Mouse (Mus musculus): ENCODE results near the gene St7l. TPM values are rescaled to one million over a fixed set of nuclear protein-coding genes. Genes with fewer than 3 reads are reported as not detected.

The St7l gene
- polyA plus RNA-seq, 1 experiment: 13.7 TPM

DNA sequence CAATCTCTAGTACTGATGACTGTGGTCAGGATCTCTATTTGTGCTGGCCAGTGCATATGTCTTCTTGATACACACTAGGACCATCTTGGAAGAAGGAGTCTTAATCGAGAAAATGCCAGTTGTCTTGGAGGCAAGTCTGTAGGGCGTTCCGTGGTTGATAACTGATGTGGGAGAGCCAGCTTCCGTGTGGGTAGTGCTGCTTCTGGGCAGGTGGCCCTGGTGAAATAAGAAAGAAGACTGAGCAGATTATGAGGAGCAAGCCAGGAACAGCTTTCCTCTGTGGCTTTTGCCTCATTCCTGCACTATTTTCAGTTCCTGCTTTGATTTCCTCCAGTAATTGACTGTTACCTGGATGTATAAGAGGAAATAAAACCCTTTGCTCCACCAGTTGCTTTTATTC, 41.6 kb downstream of the St7l start:
- H3K4me1 ChIP-seq (ENCODE audit: control insufficient read depth, insufficient read depth, low read length): no peaks in the 10 kb centered on the region
- TF ChIP-seq CTCF (IDR thresholded peaks at IDR 0.05; ENCODE audit: borderline replicate concordance, insufficient read depth, low read depth, low read length): no peak
- no peak for TF ChIP-seq POLR2A (IDR thresholded peaks at IDR 0.05; ENCODE audit: borderline replicate concordance, insufficient read depth, low read length)
- no peaks in the 10 kb centered on the region for H3K27me3 ChIP-seq (ENCODE audit: control insufficient read depth, insufficient read depth, low read length)
- DNase-seq: no peak
- H3K27ac ChIP-seq (ENCODE audit: insufficient read depth, low read length): no peak overlapping the region
- no peak overlapping the region for H3K4me3 ChIP-seq (replicated peaks; ENCODE audit: insufficient read depth, low read depth, low read length)
- 80% methylated on average over 4 of the region's 4 CpGs for WGBS

- no peak overlapping the region for H3K27ac ChIP-seq (ENCODE audit: insufficient read depth, low read length)
- DNase-seq: peak in 1 of 2 experiments; percentile 3
- no peak overlapping the region for H3K4me3 ChIP-seq (replicated peaks; ENCODE audit: insufficient read depth, low read depth, low read length)
- no peak for TF ChIP-seq POLR2A (IDR thresholded peaks at IDR 0.05; ENCODE audit: borderline replicate concordance, insufficient read depth, low read length)
- no peak for TF ChIP-seq CTCF (IDR thresholded peaks at IDR 0.05; ENCODE audit: borderline replicate concordance, insufficient read depth, low read depth, low read length)
- no peaks in the 10 kb centered on the region for H3K4me1 ChIP-seq (ENCODE audit: control insufficient read depth, insufficient read depth, low read length)
- WGBS: 31% methylated on average over 3 of the region's 3 CpGs
- no peaks in the 10 kb centered on the region for H3K27me3 ChIP-seq (ENCODE audit: control insufficient read depth, insufficient read depth, low read length)
Measured at GRCm38 (mm10) chr3:104906007-104906406, 42.2 kb downstream of the St7l start.

GRCm38 (mm10) chr3:104909195-104909594, 45.4 kb downstream of the St7l start:
- TF ChIP-seq POLR2A (IDR thresholded peaks at IDR 0.05; ENCODE audit: borderline replicate concordance, insufficient read depth, low read length) (no peak), CTCF (IDR thresholded peaks at IDR 0.05; ENCODE audit: borderline replicate concordance, insufficient read depth, low read depth, low read length) (no peak)
- Histone ChIP-seq H3K27ac (ENCODE audit: insufficient read depth, low read length) (no peak overlapping the region), H3K4me3 (replicated peaks; ENCODE audit: insufficient read depth, low read depth, low read length) (no peak overlapping the region), H3K4me1 (ENCODE audit: control insufficient read depth, insufficient read depth, low read length) (no peaks in the 10 kb centered on the region), H3K27me3 (ENCODE audit: control insufficient read depth, insufficient read depth, low read length) (no peaks in the 10 kb centered on the region)
- WGBS: 54% methylated on average over 6 of the region's 6 CpGs
- DNase-seq: no peak

DNA sequence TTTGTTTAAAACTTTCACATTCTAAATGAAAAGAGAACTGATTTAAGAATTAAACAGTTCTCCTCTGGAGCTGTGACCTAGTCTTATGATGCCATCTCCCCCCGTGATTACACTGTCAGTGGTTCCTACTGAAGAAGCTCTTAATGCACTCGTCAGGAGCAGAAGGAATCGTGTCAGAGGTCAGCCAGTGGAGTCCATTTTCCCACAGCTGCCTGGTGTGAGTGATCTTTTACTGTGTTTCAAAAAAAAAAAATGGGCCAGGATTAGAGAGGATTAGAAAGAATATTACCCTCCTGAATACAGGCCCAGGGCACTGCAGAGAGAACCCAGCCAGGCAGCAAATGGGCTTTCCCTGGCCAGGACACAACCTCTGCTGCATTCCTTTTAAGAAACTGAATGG, 51.2 kb downstream of the St7l start:
- Histone ChIP-seq H3K4me3 (replicated peaks; ENCODE audit: insufficient read depth, low read depth, low read length) (no peak overlapping the region), H3K27ac (ENCODE audit: insufficient read depth, low read length) (no peak overlapping the region), H3K4me1 (ENCODE audit: control insufficient read depth, insufficient read depth, low read length) (no peaks in the 10 kb centered on the region), H3K27me3 (ENCODE audit: control insufficient read depth, insufficient read depth, low read length) (no peaks in the 10 kb centered on the region)
- WGBS: 42% methylated on average over 3 of the region's 3 CpGs
- no peak for TF ChIP-seq CTCF (IDR thresholded peaks at IDR 0.05; ENCODE audit: borderline replicate concordance, insufficient read depth, low read depth, low read length)
- TF ChIP-seq POLR2A (IDR thresholded peaks at IDR 0.05; ENCODE audit: borderline replicate concordance, insufficient read depth, low read length): no peak
- no peak for DNase-seq

GRCm38 (mm10) chr3:104929385-104929784, 65.6 kb downstream of the St7l start:
- Histone ChIP-seq H3K4me3 (replicated peaks; ENCODE audit: insufficient read depth, low read depth, low read length) (no peak overlapping the region), H3K4me1 (ENCODE audit: control insufficient read depth, insufficient read depth, low read length) (no peaks in the 10 kb centered on the region), H3K27ac (ENCODE audit: insufficient read depth, low read length) (no peak overlapping the region), H3K27me3 (ENCODE audit: control insufficient read depth, insufficient read depth, low read length) (no peaks in the 10 kb centered on the region)
- no peak for DNase-seq
- TF ChIP-seq POLR2A (IDR thresholded peaks at IDR 0.05; ENCODE audit: borderline replicate concordance, insufficient read depth, low read length) (no peak), CTCF (IDR thresholded peaks at IDR 0.05; ENCODE audit: borderline replicate concordance, insufficient read depth, low read depth, low read length) (no peak)
- 92% methylated on average over 6 of the region's 6 CpGs for WGBS

DNA sequence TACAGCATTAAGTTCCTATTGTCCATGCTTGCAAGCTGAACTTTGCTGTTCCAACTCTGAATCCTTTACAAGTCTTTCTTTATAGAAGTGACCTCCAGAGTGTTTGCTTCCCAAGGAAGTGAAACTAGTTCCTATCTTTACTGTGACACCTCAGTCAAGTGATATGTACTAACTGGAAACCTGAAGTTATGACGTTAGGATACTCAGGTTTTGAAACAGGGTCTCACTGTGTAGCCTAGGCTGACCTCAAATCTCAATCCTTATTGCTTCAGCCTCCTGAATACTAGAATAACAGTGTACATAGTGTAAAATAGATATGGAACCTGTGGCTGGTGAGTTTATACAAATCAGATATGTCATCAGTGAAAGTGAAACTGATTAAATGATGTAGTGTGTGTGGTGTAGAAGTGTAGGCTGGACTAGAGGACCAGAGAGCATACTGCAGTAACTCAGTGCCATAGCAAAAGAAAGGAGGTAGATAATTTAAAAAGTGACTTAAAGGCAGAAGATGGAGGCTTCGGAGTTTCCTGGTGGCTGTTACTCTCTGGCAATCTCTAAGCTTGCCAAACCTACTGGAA, 74.0 kb downstream of the St7l start:
- no peaks in the 10 kb centered on the region for H3K4me1 ChIP-seq (ENCODE audit: control insufficient read depth, insufficient read depth, low read length)
- no peak for TF ChIP-seq POLR2A (IDR thresholded peaks at IDR 0.05; ENCODE audit: borderline replicate concordance, insufficient read depth, low read length)
- TF ChIP-seq CTCF (IDR thresholded peaks at IDR 0.05; ENCODE audit: borderline replicate concordance, insufficient read depth, low read depth, low read length): no peak
- no peak overlapping the region for H3K4me3 ChIP-seq (replicated peaks; ENCODE audit: insufficient read depth, low read depth, low read length)
- no peak overlapping the region for H3K27ac ChIP-seq (ENCODE audit: insufficient read depth, low read length)
- 92% methylated on average over 2 of the region's 2 CpGs for WGBS
- no peaks in the 10 kb centered on the region for H3K27me3 ChIP-seq (ENCODE audit: control insufficient read depth, insufficient read depth, low read length)
- no peak for DNase-seq

DNA sequence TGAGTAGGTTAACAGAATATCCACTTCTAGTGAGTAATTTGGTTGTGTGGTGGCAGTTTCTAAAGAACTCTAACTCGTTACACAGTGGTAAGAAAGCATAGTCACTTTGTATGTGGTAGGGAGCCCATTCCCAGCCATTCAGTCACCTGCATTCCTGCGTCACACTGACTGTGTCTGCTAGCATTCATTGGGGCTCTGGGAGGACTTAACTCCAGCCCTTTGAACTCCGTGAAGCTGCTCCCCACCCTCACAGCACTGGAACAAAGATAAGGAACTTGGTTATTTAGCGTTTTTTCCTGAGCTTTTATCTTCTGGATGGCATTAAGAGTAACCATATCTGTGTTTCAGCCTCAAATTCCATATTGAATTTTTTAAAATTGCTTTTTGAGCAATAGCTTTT, 74.5 kb downstream of the St7l start:
- TF ChIP-seq POLR2A (IDR thresholded peaks at IDR 0.05; ENCODE audit: borderline replicate concordance, insufficient read depth, low read length) (no peak), CTCF (IDR thresholded peaks at IDR 0.05; ENCODE audit: borderline replicate concordance, insufficient read depth, low read depth, low read length) (no peak)

GRCm38 (mm10) chr3:104940691-104941090, 76.9 kb downstream of the St7l start:
- TF ChIP-seq CTCF (IDR thresholded peaks at IDR 0.05; ENCODE audit: borderline replicate concordance, insufficient read depth, low read depth, low read length) (no peak), POLR2A (IDR thresholded peaks at IDR 0.05; ENCODE audit: borderline replicate concordance, insufficient read depth, low read length) (no peak)
- Histone ChIP-seq H3K27me3 (ENCODE audit: control insufficient read depth, insufficient read depth, low read length) (no peaks in the 10 kb centered on the region), H3K4me3 (replicated peaks; ENCODE audit: insufficient read depth, low read depth, low read length) (no peak overlapping the region), H3K27ac (ENCODE audit: insufficient read depth, low read length) (no peak overlapping the region), H3K4me1 (ENCODE audit: control insufficient read depth, insufficient read depth, low read length) (no peaks in the 10 kb centered on the region)
- 78% methylated on average over 6 of the region's 6 CpGs for WGBS
- no peak for DNase-seq

More for the DNA sequence above, 74.5 kb downstream of the St7l start:
- 67% methylated on average over 4 of the region's 4 CpGs for WGBS
- no peaks in the 10 kb centered on the region for H3K4me1 ChIP-seq (ENCODE audit: control insufficient read depth, insufficient read depth, low read length)
- H3K27me3 ChIP-seq (ENCODE audit: control insufficient read depth, insufficient read depth, low read length): no peaks in the 10 kb centered on the region
- DNase-seq: no peak
- no peak overlapping the region for H3K27ac ChIP-seq (ENCODE audit: insufficient read depth, low read length)
- H3K4me3 ChIP-seq (replicated peaks; ENCODE audit: insufficient read depth, low read depth, low read length): no peak overlapping the region

Measured in cerebellum, adult 2 months (tissue).